Mouse (Mus musculus): ENCODE results near the gene Dnlz.

Dnlz gene

GRCm38 (mm10) chr2:26299336-26299735, 52.6 kb downstream of the Dnlz start:
- in situ Hi-C loops (cut with MboI, MseI): no loop called here

- in situ Hi-C loops (cut with MboI, MseI): no loop called here
Measured at GRCm38 (mm10) chr2:26298856-26299230, 53.1 kb downstream of the Dnlz start.

- in situ Hi-C loops (cut with MboI, MseI): no loop called here
Measured at GRCm38 (mm10) chr2:26298208-26298855, 53.6 kb downstream of the Dnlz start.

Data from regulatory T cell (primary cell).